Mouse (Mus musculus): ENCODE measurements at regions not wholly inside any gene's neighbourhood (a gene's known extent, or its start where the extent isn't known, plus 50 kb on each side); places are given as distances from the start of the nearest gene placed in this dataset.

DNA sequence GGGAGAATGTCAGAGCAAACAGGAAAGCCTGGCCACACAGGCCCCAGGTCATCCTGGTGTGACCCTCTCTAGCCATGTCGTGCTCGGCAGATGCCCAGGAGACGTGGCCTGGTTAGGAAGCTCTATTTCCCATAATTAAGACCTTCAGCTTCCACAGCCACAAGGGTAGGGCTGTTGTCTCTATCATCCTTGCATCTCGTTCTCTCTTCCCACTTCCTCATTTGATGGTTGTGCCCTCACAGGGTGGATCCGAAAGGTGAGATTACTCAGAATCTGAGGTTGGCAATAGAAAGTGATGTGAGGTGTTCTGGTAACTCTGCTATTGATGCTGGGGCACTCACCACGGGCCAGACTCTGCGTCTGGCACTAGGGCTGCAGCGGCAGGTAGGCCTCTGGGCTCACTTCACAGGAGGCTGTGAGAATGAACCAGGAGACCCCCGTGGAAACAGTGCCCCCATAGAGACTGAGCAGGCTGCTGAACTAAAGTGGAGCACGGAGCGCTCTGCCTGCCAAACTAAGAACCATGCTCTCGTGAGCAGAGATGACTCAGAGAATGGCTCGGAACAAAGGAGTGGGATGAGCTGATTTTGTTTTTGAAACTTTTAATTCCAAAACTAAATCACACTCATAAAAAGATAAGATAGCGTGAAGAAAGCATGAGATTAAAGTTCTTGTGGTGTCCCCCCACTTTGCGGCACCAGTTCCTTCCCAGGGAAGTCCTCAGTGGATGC lies 266.5 kb upstream of the Tle3 start:
- no peak for TF ChIP-seq USF2 (conservative IDR thresholded peaks at IDR 0.05; ENCODE audit: low read depth, low read length)
- TF ChIP-seq POLR2A (IDR thresholded peaks at IDR 0.05; ENCODE audit: low read depth, low read length) = no peak
- TF ChIP-seq TBP (conservative IDR thresholded peaks at IDR 0.05; ENCODE audit: low read depth, low read length) = no peak
- no peak for TF ChIP-seq CTCF (conservative IDR thresholded peaks at IDR 0.05 in 1 of 2, IDR thresholded peaks at IDR 0.05 in 1 of 2; ENCODE audit: low read depth in 2 of 2, low read length in 2 of 2)
- no peak for TF ChIP-seq CHD2 (IDR thresholded peaks at IDR 0.05; ENCODE audit: low read length)
- TF ChIP-seq MYC (IDR thresholded peaks at IDR 0.05; ENCODE audit: low read depth, low read length) = no peak
- TF ChIP-seq ZKSCAN1 (IDR thresholded peaks at IDR 0.05; ENCODE audit: borderline replicate concordance, low read depth, low read length) = no peak
